Mouse (Mus musculus) right cerebral cortex, postnatal 25 days (tissue): ENCODE measurements around the gene Kcnk2.

Experiments
- DNase-seq: peaks from one replicate; pipeline ENCODE4 v3.0.0; 2022

Kcnk2 gene

GRCm38 (mm10) chr1:189209715-189210108, 192.4 kb downstream of the Kcnk2 start:
- DNase-seq, result no peak

- no peak for DNase-seq
These were observed 192.9 kb downstream of the Kcnk2 start for GRCm38 (mm10) chr1:189209029-189209714.

GRCm38 (mm10) chr1:189208605-189209004, 193.5 kb downstream of the Kcnk2 start:
- no peak for DNase-seq

GRCm38 (mm10) chr1:189195758-189196157, 206.3 kb downstream of the Kcnk2 start:
- no peak for DNase-seq

- peak; percentile 32 for DNase-seq
These were observed 214.2 kb downstream of the Kcnk2 start for GRCm38 (mm10) chr1:189187737-189188390.

GRCm38 (mm10) chr1:189185206-189185750, 216.8 kb downstream of the Kcnk2 start:
- no peak for DNase-seq

- no peak for DNase-seq
These were observed 224.3 kb downstream of the Kcnk2 start for GRCm38 (mm10) chr1:189177746-189178145.

- no peak for DNase-seq
These were observed 228.6 kb downstream of the Kcnk2 start for GRCm38 (mm10) chr1:189173479-189173878.

- DNase-seq, result no peak
These were observed 230.9 kb downstream of the Kcnk2 start for GRCm38 (mm10) chr1:189171138-189171537.

GRCm38 (mm10) chr1:189165756-189166155, 236.3 kb downstream of the Kcnk2 start:
- DNase-seq, result no peak

- no peak for DNase-seq
These were observed 236.9 kb downstream of the Kcnk2 start for GRCm38 (mm10) chr1:189165141-189165540.

GRCm38 (mm10) chr1:189164721-189165120, 237.4 kb downstream of the Kcnk2 start:
- no peak for DNase-seq

- no peak for DNase-seq
These were observed 237.8 kb downstream of the Kcnk2 start for GRCm38 (mm10) chr1:189164241-189164640.
